Mouse (Mus musculus) ES-E14 (cell line): ENCODE results near the gene Acox2.

Experiments
- CHD2 ChIP-seq: IDR thresholded peaks from 2 replicates; pipeline ENCODE4 v1.6.1; 2014; ENCODE audit warnings: mild to moderate bottlenecking, low read depth, low read length, inconsistent platforms
- HCFC1 ChIP-seq: IDR thresholded peaks from 2 replicates; pipeline ENCODE4 v1.6.1; 2012; ENCODE audit warnings: low read length, inconsistent platforms, borderline replicate concordance; ENCODE audit not compliant: insufficient read depth
- ZC3H11A ChIP-seq: IDR thresholded peaks from 2 replicates; pipeline ENCODE4 v1.6.1; 2012; ENCODE audit warnings: low read depth, mild to moderate bottlenecking, inconsistent platforms, low read length, borderline replicate concordance
- ZNF384 ChIP-seq: IDR thresholded peaks from 2 replicates; pipeline ENCODE4 v1.6.1; 2012; ENCODE audit warnings: low read depth, low read length, inconsistent platforms

- no peak for TF ChIP-seq CHD2
- no peak for TF ChIP-seq ZNF384
- TF ChIP-seq HCFC1 = no peak
- no peak for TF ChIP-seq ZC3H11A
These were observed 25.9 kb downstream of the Acox2 start for GRCm38 (mm10) chr14:8233252-8233651.
